Comparison of ENCODE assay signal across 14 mouse cellular contexts in the genomic region with DNA sequence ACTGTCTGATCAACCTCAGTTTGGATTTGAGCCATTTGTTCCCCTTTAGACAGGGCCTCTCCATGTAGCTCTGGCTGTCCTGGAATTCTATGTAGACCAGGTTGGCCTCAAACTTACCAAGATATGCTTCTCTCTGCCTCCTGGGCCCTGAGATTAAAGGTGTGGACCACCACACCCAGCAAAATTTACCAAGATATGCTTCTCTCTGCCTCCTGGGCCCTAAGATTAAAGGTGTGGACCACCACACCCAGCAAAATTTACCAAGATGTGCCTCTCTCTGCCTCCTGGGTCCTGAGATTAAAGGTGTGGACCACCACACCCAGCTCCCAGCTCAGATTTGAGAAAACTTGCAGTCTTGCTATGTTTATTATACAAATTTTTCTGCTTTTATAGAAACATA.
"Had no signal": no experiment of that assay in that cellular context is flagged by ENCODE, and none has a peak within 500 bp of the region (broad histone marks: within the 10 kb centered on the region; RNA-seq: fewer than 3 reads in every experiment).

No protein-coding gene starts in this region.

- H3K4me3 ChIP-seq: intestine, embryonic 15.5 days; kidney, embryonic 15.5 days; left cerebral cortex, adult 2 months; limb, embryonic 10.5 days; midbrain, embryonic 15.5 days; neural tube, embryonic 12.5 days had no signal

- H3K4me1 ChIP-seq: intestine, embryonic 15.5 days; kidney, embryonic 15.5 days; limb, embryonic 10.5 days; midbrain, embryonic 15.5 days; neural tube, embryonic 12.5 days had no signal

- ATAC-seq: intestine, embryonic 15.5 days; lung, postnatal 0 days; midbrain, embryonic 15.5 days had no signal

- H3K27me3 ChIP-seq: intestine, embryonic 15.5 days; kidney, embryonic 15.5 days; midbrain, embryonic 15.5 days; neural tube, embryonic 12.5 days had no signal

- H3K9me3 ChIP-seq: intestine, embryonic 15.5 days; kidney, embryonic 15.5 days; limb, embryonic 10.5 days; midbrain, embryonic 15.5 days; neural tube, embryonic 12.5 days had no signal

- DNase-seq: kidney, adult 2 months; kidney, postnatal 14 days; lung, adult 2 months; lung, postnatal 36 days; right cerebral cortex, postnatal 25 days; thymus, postnatal 4 days had no signal

- H3K27ac ChIP-seq: intestine, embryonic 15.5 days; kidney, embryonic 15.5 days; left cerebral cortex, adult 2 months; limb, embryonic 10.5 days; midbrain, embryonic 15.5 days; neural tube, embryonic 12.5 days had no signal

- H3K9ac ChIP-seq: intestine, embryonic 15.5 days; kidney, embryonic 15.5 days; midbrain, embryonic 15.5 days; neural tube, embryonic 12.5 days had no signal

- H3K36me3 ChIP-seq: midbrain, embryonic 15.5 days had no signal

- H3K4me2 ChIP-seq: intestine, embryonic 15.5 days; kidney, embryonic 15.5 days; midbrain, embryonic 11.5 days; midbrain, embryonic 15.5 days; neural tube, embryonic 12.5 days had no signal
